Mouse (Mus musculus) MEL (cell line): ENCODE results near the gene Tpcn2.

Source experiments
- POLR2A ChIP-seq, 2 experiments: IDR thresholded peaks; 2 replicates each; pipeline ENCODE4 v1.6.1; 2011 to 2012; ENCODE audit warnings: low read length in 2 of 2, mild to moderate bottlenecking in 2 of 2, control low read depth in 1 of 2, improper control_type of control experiment in 1 of 2, low read depth in 1 of 2, moderate library complexity in 1 of 2; ENCODE audit not compliant: control insufficient read depth in 1 of 2, insufficient read depth in 1 of 2, poor library complexity in 1 of 2
- POLR2AphosphoS5 ChIP-seq: IDR thresholded peaks from 2 replicates; pipeline ENCODE4 v1.6.1; 2012; ENCODE audit warnings: low read depth, borderline replicate concordance, mild to moderate bottlenecking, inconsistent platforms, low read length, moderate library complexity, mixed read lengths
- TCF12 ChIP-seq: IDR thresholded peaks from 2 replicates; pipeline ENCODE4 v1.6.1; 2014; ENCODE audit warnings: low read depth, mild to moderate bottlenecking, inconsistent platforms, low read length, improper control_type of control experiment, moderate library complexity

DNA sequence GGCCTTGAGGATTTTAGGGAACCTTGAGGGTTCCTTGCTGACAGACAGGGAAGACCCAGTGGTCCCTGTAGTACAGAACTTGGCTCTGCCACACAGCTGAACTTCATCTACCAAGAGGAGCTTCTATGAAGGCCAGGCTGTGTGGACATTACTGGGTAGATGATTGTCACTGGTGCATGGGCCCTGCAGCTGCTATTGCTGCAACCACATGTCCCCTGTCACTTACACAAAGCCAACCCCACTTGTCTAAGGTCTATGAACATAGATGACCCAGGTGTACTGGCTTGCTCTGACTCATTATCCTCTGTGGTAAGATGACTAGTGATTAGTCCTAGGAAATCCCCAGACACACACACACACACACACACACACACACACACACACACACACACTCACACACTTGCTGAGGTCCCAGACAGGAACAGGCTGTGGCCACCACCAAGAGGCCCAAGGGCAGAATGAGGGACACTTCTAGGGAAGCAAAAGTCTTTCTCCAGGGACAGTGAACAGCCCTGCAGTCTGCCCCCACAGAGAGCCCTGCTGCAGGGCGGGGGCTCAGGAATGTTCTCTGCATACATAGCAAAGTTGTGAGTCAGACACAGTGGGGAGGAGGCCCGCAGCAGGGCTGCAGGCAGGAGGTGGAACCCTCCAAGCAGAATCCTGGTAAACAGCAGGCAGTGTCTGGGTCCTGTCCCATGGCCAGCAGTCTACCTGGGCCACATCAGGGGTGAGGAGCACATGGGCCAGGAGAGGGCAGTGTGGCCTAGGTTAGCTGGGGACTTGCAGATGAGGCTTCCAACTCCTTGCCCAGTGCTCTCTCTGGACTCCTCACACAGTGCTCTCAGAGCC lies 61.7 kb downstream of the Tpcn2 start:
- TF ChIP-seq POLR2A (IDR thresholded peaks at IDR 0.05; ENCODE audit: control insufficient read depth in 1 of 2, insufficient read depth in 1 of 2, low read depth in 1 of 2, low read length in 2 of 2, poor library complexity in 1 of 2), result no peak
- TF ChIP-seq POLR2AphosphoS5, result no peak
- no peak for TF ChIP-seq TCF12
